Mouse (Mus musculus) urinary bladder, adult 18-20 months (tissue): ENCODE data around the gene Gnai2.

Experiments
- DNase-seq, 2 experiments: peaks; one replicate each; pipeline ENCODE4 v3.0.0; 2022; ENCODE audit warnings: low spot score in 2 of 2, mixed read lengths in 2 of 2

Gene Gnai2

GRCm38 (mm10) chr9:107609433-107609830 lies 25.7 kb downstream of the Gnai2 start:
- DNase-seq: no peak

- no peak for DNase-seq
These were observed 26.3 kb downstream of the Gnai2 start, which contains the start of gene Sema3b for GRCm38 (mm10) chr9:107608741-107609432. Sema3b (minus strand) TSS chr9:107609229.

DNA sequence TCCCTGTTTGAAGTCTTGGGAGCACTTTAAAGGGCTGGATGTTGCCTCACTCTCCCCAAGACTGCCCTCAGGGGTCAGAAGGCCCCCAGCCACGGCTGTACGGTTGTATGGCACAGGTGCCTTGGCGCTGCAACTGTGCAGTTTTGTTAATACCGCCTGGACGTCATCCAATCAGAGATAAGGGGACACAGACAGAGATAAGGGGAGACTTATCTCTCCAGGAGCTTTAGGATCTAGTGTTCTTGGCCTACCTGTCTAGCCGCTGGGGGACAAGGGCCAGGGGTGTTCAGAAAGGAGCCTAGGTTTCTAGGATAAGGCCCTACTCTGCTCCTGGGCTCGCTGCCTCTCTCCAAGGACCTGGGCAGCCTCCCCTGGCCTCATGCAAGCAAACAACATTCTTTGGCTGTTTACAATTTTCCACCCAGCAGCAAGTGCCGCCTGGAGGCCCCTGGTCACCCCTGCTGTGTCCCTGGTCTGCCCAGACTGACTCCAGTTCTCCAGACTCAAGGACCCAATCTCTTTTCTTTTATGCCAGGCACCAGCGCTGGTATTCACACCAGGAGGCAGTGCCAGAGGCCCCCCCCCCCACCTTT lies 27.4 kb downstream of the Gnai2 start:
- DNase-seq: no peak

DNA sequence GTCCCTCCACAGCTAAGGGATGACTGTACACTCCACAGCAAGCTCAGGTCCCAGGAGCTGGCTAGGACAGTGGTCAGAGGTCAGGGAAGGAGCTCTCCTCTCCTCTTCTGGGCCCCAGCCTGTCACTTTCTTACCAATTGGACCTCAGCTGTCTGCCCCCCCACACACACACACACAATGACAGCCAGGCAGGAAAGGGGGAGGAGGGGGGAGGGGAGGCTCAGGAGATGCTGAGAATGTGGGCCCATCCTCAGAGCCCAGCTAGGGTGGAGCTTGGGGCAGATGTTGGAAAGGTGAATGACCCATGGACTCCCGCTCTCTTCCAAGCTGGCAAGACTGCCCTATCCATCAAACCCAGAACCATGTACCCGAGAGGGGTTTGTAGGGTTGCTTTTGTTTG lies 28.1 kb downstream of the Gnai2 start:
- no peak for DNase-seq

- peak in 1 of 2 experiments; percentile 56 for DNase-seq
These were observed 28.6 kb downstream of the Gnai2 start for GRCm38 (mm10) chr9:107606591-107606990.

DNA sequence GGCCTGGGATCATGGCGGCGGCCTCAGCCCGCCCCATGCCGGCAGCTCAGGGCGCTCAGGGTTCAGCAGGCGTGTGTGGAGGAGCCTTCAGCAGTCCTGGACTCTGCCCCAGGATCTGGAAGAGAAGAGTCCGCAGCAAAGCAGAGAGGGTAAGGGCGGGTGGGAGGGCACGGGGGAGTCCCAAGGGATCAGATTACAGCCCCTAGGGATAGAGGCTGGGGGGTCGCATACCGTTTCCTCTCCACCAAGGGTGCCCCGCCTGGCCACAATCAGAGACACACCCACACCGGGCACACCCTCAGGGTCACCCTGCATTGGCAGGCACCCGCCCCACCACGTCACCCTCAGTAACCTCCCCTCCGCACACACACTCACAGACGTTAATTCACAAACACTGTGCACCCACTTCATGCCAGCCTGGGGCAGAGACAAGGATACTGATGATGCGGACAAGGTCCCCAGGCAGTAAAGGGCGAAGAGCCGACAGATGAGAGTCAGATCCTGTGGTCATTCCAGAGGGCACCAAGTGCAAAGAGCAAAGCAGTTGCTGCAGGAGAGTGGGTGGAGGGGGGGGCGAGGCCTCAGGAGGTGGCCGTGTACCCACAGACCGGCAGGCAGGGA lies 30.0 kb downstream of the Gnai2 start:
- peak in 1 of 2 experiments; percentile 48 for DNase-seq

DNA sequence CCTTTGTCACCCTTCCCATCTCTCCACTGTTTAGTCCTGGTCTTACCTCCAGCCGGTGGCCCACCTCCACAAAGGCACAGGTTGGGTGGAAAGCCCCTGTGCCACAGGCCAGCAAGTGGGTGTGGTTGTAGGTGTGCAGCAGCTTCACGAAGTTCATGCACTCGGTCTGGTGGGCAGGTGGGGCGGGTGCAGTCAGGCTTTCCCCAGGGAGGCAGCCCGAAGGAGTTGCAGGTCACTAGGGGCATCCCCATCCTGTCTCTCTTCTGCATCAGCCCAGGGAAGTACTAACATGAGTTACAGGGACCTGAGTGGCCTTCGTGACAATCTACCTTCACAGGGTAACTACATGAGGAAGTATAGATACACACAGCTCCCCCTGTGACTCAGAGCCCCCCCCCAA lies 31.9 kb downstream of the Gnai2 start:
- no peak for DNase-seq

GRCm38 (mm10) chr9:107602068-107602648 lies 33.0 kb downstream of the Gnai2 start:
- DNase-seq: peak; percentile 85 to 88

GRCm38 (mm10) chr9:107601275-107601674 lies 33.9 kb downstream of the Gnai2 start:
- no peak for DNase-seq

- no peak for DNase-seq
These were observed 34.4 kb downstream of the Gnai2 start for GRCm38 (mm10) chr9:107600745-107601144.

DNA sequence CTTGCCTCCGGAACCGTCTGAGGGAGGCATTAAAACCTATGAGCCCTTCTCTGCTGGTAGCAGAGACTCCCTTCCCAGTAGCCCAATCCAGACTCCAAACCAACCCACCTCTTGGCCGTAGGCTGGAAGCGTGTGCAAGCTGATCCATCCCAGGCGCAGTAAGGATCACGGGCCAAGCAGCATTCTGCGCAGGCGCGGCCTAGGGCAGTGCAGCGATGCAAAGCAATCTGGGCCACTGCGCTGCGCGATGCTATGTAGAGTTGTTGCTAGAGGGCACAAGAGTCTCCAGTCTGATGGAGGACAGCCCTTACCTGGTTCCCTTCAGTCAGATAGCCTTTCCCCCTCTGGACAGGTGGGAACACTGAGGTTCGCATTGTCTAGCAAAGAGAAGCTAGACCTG lies 35.3 kb downstream of the Gnai2 start:
- DNase-seq: no peak

DNA sequence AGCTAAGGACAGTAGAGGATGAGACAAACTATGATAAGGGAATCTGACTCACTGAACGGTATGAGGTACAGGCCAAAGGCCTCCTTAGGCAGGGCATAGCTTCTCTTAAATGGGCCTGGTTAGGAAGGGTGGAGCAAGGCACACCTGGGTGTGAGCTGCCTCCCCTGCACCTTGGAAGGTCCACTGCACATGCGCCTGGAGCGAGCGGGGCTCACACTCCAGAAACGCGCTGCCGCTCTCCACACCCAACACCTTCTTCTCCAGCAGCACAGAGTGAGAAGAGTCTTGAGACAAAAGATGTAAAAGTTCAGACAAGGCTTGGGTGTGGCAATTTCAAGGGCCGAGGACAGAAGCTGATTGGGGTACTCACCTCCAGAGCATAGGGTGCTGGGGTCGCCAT lies 35.7 kb downstream of the Gnai2 start:
- no peak for DNase-seq

- DNase-seq: no peak
These were observed 36.8 kb downstream of the Gnai2 start for GRCm38 (mm10) chr9:107598385-107598784.

- no peak for DNase-seq
These were observed 38.3 kb downstream of the Gnai2 start for GRCm38 (mm10) chr9:107596619-107597569.

GRCm38 (mm10) chr9:107594281-107595062 lies 40.7 kb downstream of the Gnai2 start:
- DNase-seq: no peak

- no peak for DNase-seq
These were observed 41.8 kb downstream of the Gnai2 start for GRCm38 (mm10) chr9:107593101-107593976.

DNA sequence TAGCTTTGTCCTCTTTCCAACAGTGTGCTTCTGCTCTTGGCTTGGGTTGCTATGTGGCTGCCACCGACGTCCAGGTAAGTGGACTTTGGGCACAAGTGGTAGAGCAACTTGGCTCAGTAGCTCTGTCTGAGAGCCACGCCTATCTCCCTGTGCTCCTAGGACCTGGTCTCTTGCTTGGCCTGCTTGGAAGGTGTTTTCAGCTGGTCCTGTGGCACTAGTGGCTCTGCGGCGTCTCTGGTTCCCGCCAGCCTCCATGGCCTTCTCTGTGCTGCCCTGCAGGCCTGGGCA lies 44.5 kb downstream of the Gnai2 start:
- no peak for DNase-seq

DNA sequence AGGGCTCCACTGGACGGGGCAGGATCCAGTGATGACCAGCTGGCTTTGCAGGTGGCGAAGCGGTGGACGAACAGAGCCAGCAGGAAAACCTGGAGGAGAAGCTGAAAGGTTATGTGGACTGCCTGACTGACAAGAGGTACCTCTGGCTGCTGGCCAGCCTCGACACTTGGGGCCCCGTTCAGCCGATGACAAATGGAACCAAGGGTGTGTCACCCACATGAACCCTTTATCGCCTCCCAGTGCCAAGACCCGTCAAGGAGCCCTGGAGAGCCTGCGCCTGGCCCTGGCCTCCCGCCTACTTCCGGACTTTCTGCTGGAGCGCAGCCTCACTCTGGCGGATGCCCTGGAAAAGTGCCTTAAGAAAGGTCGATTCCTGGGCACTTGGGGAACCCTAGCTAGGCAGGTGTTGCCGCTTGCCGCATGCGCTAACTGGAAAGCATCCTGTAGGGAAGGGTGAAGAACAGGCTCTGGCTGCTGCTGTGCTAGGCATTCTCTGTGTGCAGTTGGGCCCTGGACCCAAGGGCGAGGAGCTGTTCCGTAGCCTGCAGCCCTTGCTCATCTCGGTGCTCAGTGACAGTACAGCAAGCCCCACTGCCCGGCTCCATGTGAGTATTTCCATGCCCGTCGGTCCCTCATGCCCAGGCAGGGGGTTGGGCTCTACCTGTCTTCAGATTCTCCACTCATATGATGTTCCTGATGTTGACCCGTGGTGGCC lies 45.0 kb downstream of the Gnai2 start:
- DNase-seq: no peak
